Comparison of ENCODE assay signal across 7 mouse cellular contexts in the genomic region with DNA sequence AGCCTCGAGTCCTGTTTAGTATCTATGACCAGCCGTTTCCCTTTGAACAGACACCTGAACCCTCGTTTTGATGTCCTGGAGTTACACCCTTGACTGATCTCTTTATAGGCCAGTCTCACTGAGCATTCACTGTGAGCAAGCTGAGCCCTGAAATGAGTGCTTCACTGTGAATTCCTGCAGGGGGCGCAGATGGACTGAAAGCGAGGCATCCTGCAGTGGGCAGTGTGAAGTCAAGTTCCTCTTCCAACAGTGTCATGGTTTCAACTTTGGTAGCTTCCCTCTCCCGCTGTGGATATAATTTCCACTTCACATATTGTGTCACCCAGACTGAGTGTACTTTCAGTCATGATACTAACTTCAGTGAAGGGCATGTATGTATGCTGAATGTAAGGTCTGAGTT.
DNase-seq lines count a peak whose midpoint lies in the region; ATAC-seq and TF ChIP-seq lines count a peak whose summit lies in the region.

No protein-coding gene starts in this region.

- peak; percentile 99 for TF ChIP-seq CTCF in spleen, adult 2 months (IDR thresholded peaks at IDR 0.05; ENCODE audit: extremely low read depth, insufficient read depth, insufficient read length, insufficient replicate concordance)

- 24% methylated on average over 6 of the region's 6 CpGs for WGBS in limb, embryonic 10.5 days
- 25% methylated on average over 6 of the region's 6 CpGs for WGBS in midbrain, embryonic 16.5 days
- WGBS in spleen, adult 2 months, result 9% methylated on average over 6 of the region's 6 CpGs

- no peak overlapping the region for H3K4me2 ChIP-seq in midbrain, embryonic 16.5 days (ENCODE audit: low read length)

- H3K9ac ChIP-seq in midbrain, embryonic 16.5 days (ENCODE audit: low read depth, low read length), result no peak overlapping the region

- DNase-seq in adrenal gland, adult (ENCODE audit: inconsistent age in 2 of 2, low spot score in 1 of 2), result peak; percentile 61 to 89
- DNase-seq in gastrocnemius, postnatal 25 days, result peak; percentile 57
- DNase-seq in kidney, adult 18-20 months, result peak; percentile 79
- peak; percentile 63 for DNase-seq in limb, embryonic 10.5 days (ENCODE audit: low spot score)
- DNase-seq in spleen, adult 2 months (ENCODE audit: low read depth in 1 of 2, low spot score in 2 of 2), result peak; percentile 68 to 83

- H3K27ac ChIP-seq in limb, embryonic 10.5 days, result no peak overlapping the region
- H3K27ac ChIP-seq in midbrain, embryonic 16.5 days (ENCODE audit: low read length), result no peak overlapping the region
- H3K27ac ChIP-seq in spleen, adult 2 months (ENCODE audit: insufficient read depth, low read length), result no peak overlapping the region

- ATAC-seq in common myeloid progenitor, adult 5-6 weeks (replicated peaks; ENCODE audit: low read depth, poor library complexity, severe bottlenecking), result peak; percentile 81
- ATAC-seq in midbrain, embryonic 16.5 days, result peak; percentile 46; the same call in 1 of the 2 replicates

- no peak overlapping the region for H3K4me3 ChIP-seq in limb, embryonic 10.5 days
- H3K4me3 ChIP-seq in midbrain, embryonic 16.5 days (ENCODE audit: low read depth, low read length), result no peak overlapping the region
- no peak overlapping the region for H3K4me3 ChIP-seq in spleen, adult 2 months (ENCODE audit: extremely low read depth, insufficient read depth, insufficient read length)

- no peak for TF ChIP-seq POLR2A in spleen, adult 2 months (IDR thresholded peaks at IDR 0.05; ENCODE audit: low read depth, low read length)

- no peaks in the 10 kb centered on the region for H3K9me3 ChIP-seq in limb, embryonic 10.5 days (replicated peaks)
- no peaks in the 10 kb centered on the region for H3K9me3 ChIP-seq in midbrain, embryonic 16.5 days (replicated peaks; ENCODE audit: control insufficient read depth, low read length, poor library complexity, severe bottlenecking)

- no peaks in the 10 kb centered on the region for H3K27me3 ChIP-seq in limb, embryonic 10.5 days (ENCODE audit: low read depth, poor library complexity, severe bottlenecking)
- H3K27me3 ChIP-seq in midbrain, embryonic 16.5 days (ENCODE audit: control insufficient read depth, insufficient read depth, low read depth, low read length), result no peaks in the 10 kb centered on the region
- H3K27me3 ChIP-seq in spleen, adult 2 months (ENCODE audit: control insufficient read depth, insufficient read depth, low read length), result no peaks in the 10 kb centered on the region

- H3K4me1 ChIP-seq in limb, embryonic 10.5 days, result no peaks in the 10 kb centered on the region
- H3K4me1 ChIP-seq in midbrain, embryonic 16.5 days (ENCODE audit: control insufficient read depth, insufficient read depth, low read length), result no peaks in the 10 kb centered on the region
- H3K4me1 ChIP-seq in spleen, adult 2 months (ENCODE audit: control insufficient read depth, insufficient read depth, insufficient read length), result no peaks in the 10 kb centered on the region; the same call in 1 of the 2 replicates

- H3K36me3 ChIP-seq in limb, embryonic 10.5 days, result no peaks in the 10 kb centered on the region
- H3K36me3 ChIP-seq in midbrain, embryonic 16.5 days (ENCODE audit: control insufficient read depth, insufficient read depth, low read length), result no peaks in the 10 kb centered on the region
- H3K36me3 ChIP-seq in spleen, adult 2 months (ENCODE audit: control insufficient read depth, insufficient read depth, low read length), result no peaks in the 10 kb centered on the region
